Comparison of ENCODE assay signal across 30 mouse cellular contexts in the genomic region with DNA sequence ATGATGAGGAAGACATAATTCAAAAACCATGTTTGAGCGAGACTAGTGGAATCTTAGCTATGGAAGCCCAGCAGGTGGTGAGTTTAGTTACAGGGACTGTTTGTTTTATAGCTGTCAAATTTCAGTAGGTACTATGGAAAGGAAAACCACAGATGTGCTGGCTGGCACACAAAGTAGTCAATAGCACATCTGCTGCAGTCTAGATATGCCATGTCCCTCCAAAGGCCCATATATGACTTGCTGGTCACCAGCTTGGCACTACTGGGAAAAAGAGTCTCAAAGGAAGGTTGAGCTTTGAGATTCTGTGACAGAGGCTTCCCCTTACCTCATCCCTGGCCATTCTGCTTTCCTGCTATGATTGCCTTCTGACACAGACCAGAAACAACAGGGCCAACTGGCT. TPM values are rescaled to one million over a fixed set of nuclear protein-coding genes. Genes with fewer than 3 reads are reported as not detected.
DNase-seq lines count a peak whose midpoint lies in the region; ATAC-seq and TF ChIP-seq lines count a peak whose summit lies in the region.
"Had no signal": no experiment of that assay in that cellular context is flagged by ENCODE, and none has a peak within 500 bp of the region (broad histone marks: within the 10 kb centered on the region; RNA-seq: fewer than 3 reads in every experiment).

No protein-coding gene starts in this region.

- no peaks in the 10 kb centered on the region for H3K9me3 ChIP-seq in midbrain, embryonic 11.5 days (ENCODE audit: control insufficient read depth, low read length)
- H3K9me3 ChIP-seq in midbrain, embryonic 15.5 days = no peaks in the 10 kb centered on the region
- H3K9me3 ChIP-seq: embryonic facial prominence, embryonic 10.5 days; embryonic facial prominence, embryonic 13.5 days; forebrain, embryonic 10.5 days; forebrain, embryonic 13.5 days; G1E; heart, embryonic 12.5 days; heart, embryonic 15.5 days had no signal

- 73% methylated on average over 1 of the region's 1 CpGs for WGBS in midbrain, embryonic 11.5 days
- WGBS in midbrain, embryonic 15.5 days = 63% methylated on average over 1 of the region's 1 CpGs
- WGBS in thymus, adult 2 months = 73% methylated on average over 1 of the region's 1 CpGs

- H3K27ac ChIP-seq in midbrain, embryonic 11.5 days (ENCODE audit: low read depth, low read length) = no peak overlapping the region
- no peak overlapping the region for H3K27ac ChIP-seq in midbrain, embryonic 15.5 days
- no peak overlapping the region for H3K27ac ChIP-seq in thymus, adult 2 months (ENCODE audit: control insufficient read depth, insufficient read depth, low read length)
- H3K27ac ChIP-seq: embryonic facial prominence, embryonic 10.5 days; embryonic facial prominence, embryonic 13.5 days; forebrain, embryonic 10.5 days; forebrain, embryonic 13.5 days; heart, embryonic 15.5 days; hindbrain, embryonic 14.5 days; hindbrain, postnatal 0 days had no signal

- H3K4me3 ChIP-seq in midbrain, embryonic 11.5 days (ENCODE audit: low read depth, low read length) = no peak overlapping the region
- no peak overlapping the region for H3K4me3 ChIP-seq in midbrain, embryonic 15.5 days
- H3K4me3 ChIP-seq in thymus, adult 2 months (ENCODE audit: control insufficient read depth, insufficient read depth, low read length) = no peak overlapping the region
- H3K4me3 ChIP-seq: embryonic facial prominence, embryonic 10.5 days; embryonic facial prominence, embryonic 13.5 days; forebrain, embryonic 10.5 days; forebrain, embryonic 13.5 days; heart, embryonic 12.5 days; heart, embryonic 15.5 days had no signal

- H3K4me2 ChIP-seq in midbrain, embryonic 11.5 days = no peak overlapping the region
- H3K4me2 ChIP-seq in midbrain, embryonic 15.5 days = no peak overlapping the region
- H3K4me2 ChIP-seq: embryonic facial prominence, embryonic 13.5 days; forebrain, embryonic 13.5 days; heart, embryonic 12.5 days; heart, embryonic 15.5 days; hindbrain, embryonic 14.5 days had no signal

- no peak overlapping the region for H3K9ac ChIP-seq in midbrain, embryonic 11.5 days (ENCODE audit: low read length)
- no peak overlapping the region for H3K9ac ChIP-seq in midbrain, embryonic 15.5 days
- H3K9ac ChIP-seq: embryonic facial prominence, embryonic 13.5 days; forebrain, embryonic 13.5 days; heart, embryonic 12.5 days; heart, embryonic 15.5 days; hindbrain, embryonic 14.5 days had no signal

- H3K4me1 ChIP-seq in midbrain, embryonic 11.5 days (ENCODE audit: control insufficient read depth, insufficient read depth, low read length) = no peaks in the 10 kb centered on the region
- H3K4me1 ChIP-seq in midbrain, embryonic 15.5 days = no peaks in the 10 kb centered on the region
- H3K4me1 ChIP-seq in thymus, adult 2 months (replicated peaks; ENCODE audit: control insufficient read depth, insufficient read depth, low read length) = peaks cover 4% of the 10 kb centered on the region; the same call in 1 of the 2 replicates
- H3K4me1 ChIP-seq: embryonic facial prominence, embryonic 13.5 days had no signal

- no peaks in the 10 kb centered on the region for H3K27me3 ChIP-seq in midbrain, embryonic 11.5 days (ENCODE audit: control insufficient read depth, insufficient read depth, low read length)
- H3K27me3 ChIP-seq in midbrain, embryonic 15.5 days (replicated peaks) = no peaks in the 10 kb centered on the region
- no peaks in the 10 kb centered on the region for H3K27me3 ChIP-seq in thymus, adult 2 months (ENCODE audit: control insufficient read depth, insufficient read depth, low read length)
- H3K27me3 ChIP-seq: CH12.LX; embryonic facial prominence, embryonic 13.5 days; forebrain, embryonic 13.5 days; heart, embryonic 12.5 days; heart, embryonic 15.5 days; Patski had no signal

- H3K36me3 ChIP-seq in midbrain, embryonic 11.5 days (ENCODE audit: control insufficient read depth, insufficient read depth, low read length) = no peaks in the 10 kb centered on the region
- no peaks in the 10 kb centered on the region for H3K36me3 ChIP-seq in midbrain, embryonic 15.5 days (replicated peaks)
- no peaks in the 10 kb centered on the region for H3K36me3 ChIP-seq in thymus, adult 2 months (ENCODE audit: control insufficient read depth, insufficient read depth, low read length)
- H3K36me3 ChIP-seq: forebrain, embryonic 10.5 days; G1E; heart, embryonic 15.5 days had no signal

- no peak for TF ChIP-seq CTCF in thymus, adult 2 months (IDR thresholded peaks at IDR 0.05; ENCODE audit: borderline replicate concordance, control insufficient read depth, extremely low read depth, insufficient read depth, low read length, poor library complexity)

- TF ChIP-seq POLR2A in thymus, adult 2 months (IDR thresholded peaks at IDR 0.05; ENCODE audit: control insufficient read depth, extremely low read depth, insufficient read depth, low read length, poor library complexity) = no peak

- peak; percentile 54 for DNase-seq in midbrain, embryonic 11.5 days (ENCODE audit: low spot score, missing footprints)
- DNase-seq in thymus, postnatal 4 days = peak; percentile 22
- no peak for DNase-seq in thymus, adult 2 months
- no peak for DNase-seq in retina, embryonic 14.5 days (ENCODE audit: low spot score)
- DNase-seq in gastrocnemius, postnatal 10 days = no peak
- DNase-seq: adrenal gland, adult 2 months; adrenal gland, postnatal 14 days; B cell, adult 2 months; cerebellum, adult 11 months; cerebellum, adult 2 months; cerebellum, adult 9-11 months; cerebellum, postnatal 25 days; embryo, embryonic 11 days; gastrocnemius, postnatal 14 days; heart, adult 11 months; heart, postnatal 36 days had no signal

- no peak for ATAC-seq in midbrain, embryonic 11.5 days (ENCODE audit: low FRiP score)
- ATAC-seq in midbrain, embryonic 15.5 days (replicated peaks) = no peak
- ATAC-seq in megakaryocyte progenitor cell, adult 5-6 weeks (replicated peaks; ENCODE audit: poor library complexity) = peak; percentile 70
- ATAC-seq: forebrain, embryonic 13.5 days; forebrain, embryonic 16.5 days; hindbrain, postnatal 0 days; Patski had no signal

RNA-seq across cellular contexts. Expression of a gene that starts 42.9 kb away (rescaled TPM):
- 94.6 and 96.4 TPM in 2 replicates for polyA plus RNA-seq in midbrain, embryonic 11.5 days (2014; fragmentation: Nextera tagmentation; extraction: Ambion mirVana)
- polyA plus RNA-seq in midbrain, embryonic 15.5 days (2015; fragmentation: Nextera tagmentation; extraction: Ambion mirVana) = 135 and 140 TPM in 2 replicates
- 20.7 and 25.0 TPM in 2 replicates for polyA plus RNA-seq in thymus, adult 2 months (2012; rRNA removed)
- total RNA-seq in megakaryocyte progenitor cell, adult 5-6 weeks (2015) = 7.9 and 9.6 TPM in 2 replicates
- total RNA-seq in megakaryocyte progenitor cell, adult 5-6 weeks (2017) = 5.5 and 9.0 TPM in 2 replicates
- 10 to 100 TPM; 34.6 to 38.2 TPM for total RNA-seq in gastrocnemius, postnatal 10 days (2021)

Comparison
In these comparisons a context has a peak if more than half of its experiments do, and no peak if none do; other contexts are left out.
1. DNase-seq: peak in midbrain, embryonic 11.5 days (single experiment) and thymus, postnatal 4 days (single experiment); none in thymus, adult 2 months (single experiment), retina, embryonic 14.5 days (single experiment) and gastrocnemius, postnatal 10 days (single experiment).